Mouse (Mus musculus): Measurements from ENCODE around the gene Card19.

Card19 gene

DNA sequence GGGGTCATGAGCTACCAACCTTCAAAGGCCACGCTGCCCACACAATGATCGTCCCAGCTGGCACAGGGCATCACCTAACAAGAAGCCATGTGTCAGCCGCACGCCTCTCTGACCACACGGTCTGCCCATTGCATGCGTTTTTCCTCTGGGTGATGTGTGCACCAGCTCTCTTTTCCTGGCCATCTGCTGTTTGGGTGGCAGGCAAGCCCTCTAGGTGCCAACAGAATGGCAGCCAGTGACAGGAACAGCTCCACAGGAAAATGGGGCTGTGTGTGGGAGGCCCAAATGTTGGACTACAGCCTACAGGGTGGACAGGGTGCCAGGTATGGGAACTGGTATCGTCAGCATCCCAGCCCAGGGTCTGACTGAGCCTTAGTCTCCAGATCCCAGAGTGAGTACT, 43.5 kb downstream of the Card19 start:
- DNase-seq (ENCODE audit: low read depth, low spot score): no peak

DNA sequence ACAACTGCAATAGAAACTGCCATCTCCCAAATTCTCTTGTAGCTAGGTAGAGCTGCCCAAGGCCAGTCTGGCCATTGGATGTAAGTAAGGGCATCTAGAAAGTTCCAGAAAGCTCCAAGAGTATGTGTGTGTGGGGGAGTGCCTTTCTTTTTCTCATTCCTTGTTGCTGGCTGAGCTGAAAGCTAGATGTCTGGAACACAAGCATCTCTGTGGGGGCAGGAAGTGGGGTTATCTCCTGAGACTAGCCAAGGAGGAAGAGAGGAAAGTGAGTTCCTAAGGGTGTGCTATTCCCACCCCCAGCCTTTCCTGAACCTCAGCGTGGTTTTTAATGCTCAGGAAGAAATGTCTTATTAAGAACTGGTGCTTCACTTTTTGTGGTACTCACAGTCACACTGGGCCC, 44.1 kb downstream of the Card19 start:
- DNase-seq (ENCODE audit: low read depth, low spot score): no peak

DNA sequence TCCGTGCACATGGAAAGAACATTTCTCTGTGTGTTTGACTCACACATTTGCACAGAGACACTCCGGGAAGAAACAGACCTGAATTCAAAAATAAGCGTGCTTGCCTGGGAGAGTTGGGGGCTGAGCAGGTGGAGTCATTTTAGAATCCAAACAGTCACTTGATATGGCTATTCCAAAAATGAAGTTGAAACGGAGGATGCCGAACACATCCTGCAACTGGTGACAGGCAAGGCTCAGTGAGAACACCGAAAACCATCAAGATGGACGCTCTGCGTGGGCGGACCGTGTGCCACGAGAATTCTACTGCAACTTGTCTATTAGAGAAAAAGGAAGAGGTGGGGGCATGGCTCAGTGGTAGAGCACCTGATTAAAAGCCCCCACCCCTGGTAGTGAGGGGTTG, 45.2 kb downstream of the Card19 start:
- DNase-seq (ENCODE audit: low read depth, low spot score): no peak

DNA sequence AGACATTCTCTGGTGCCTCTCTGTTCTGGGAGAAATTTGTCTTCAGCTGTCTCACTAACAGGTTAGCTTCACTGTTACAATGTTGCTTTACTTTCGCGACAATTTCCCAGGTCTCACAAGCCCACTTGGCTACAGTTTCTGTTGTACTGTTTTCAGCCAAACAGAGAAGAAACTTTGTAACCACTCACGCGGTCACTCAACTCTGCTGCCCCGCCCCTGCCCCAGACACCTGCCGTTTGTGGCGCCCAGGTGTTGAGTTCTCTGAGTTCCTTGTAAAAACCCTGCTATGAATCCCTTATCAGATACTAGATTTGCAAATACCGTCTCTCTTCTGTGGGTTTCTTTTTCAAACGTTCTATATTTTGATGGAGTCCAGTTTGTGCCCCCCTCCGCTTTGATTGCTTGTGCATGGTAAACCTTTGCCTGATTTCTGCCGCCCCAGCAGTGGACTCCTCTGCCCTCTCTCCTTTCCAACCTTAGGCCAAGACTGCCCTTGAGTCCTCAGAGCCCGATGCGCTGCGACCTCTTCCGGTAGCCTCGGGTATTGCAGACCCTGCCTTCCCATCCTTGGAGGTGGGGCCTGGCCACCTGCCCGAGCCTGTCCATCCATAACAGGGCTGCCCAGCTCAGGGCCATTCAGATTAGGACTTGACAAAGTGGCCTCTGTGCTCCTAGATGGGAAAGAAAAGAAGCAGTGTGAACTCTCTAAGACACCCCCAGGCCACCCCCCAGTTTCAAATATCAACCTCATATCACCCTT, 46.2 kb downstream of the Card19 start:
- peak; percentile 73 for DNase-seq (ENCODE audit: low read depth, low spot score)

DNA sequence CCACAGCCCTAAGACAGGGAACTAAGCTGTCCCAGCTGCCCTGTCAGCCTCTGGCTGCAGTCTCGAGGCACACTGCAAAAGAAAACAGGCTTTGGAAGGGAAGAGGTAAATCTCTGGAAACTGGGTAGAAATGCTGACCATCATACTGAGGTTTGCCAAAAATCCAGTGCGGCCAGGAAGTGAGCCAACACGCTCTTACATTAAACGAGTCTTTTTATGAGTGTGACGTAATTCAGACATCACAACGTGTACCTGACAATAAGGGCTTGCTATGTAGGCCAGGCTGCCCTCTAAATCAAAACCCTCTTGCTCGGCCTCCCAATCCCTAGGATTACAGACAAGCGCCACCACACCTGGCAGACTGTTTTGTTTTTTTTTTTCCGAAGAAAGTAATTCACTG, 48.8 kb downstream of the Card19 start:
- DNase-seq (ENCODE audit: low read depth, low spot score): no peak

DNA sequence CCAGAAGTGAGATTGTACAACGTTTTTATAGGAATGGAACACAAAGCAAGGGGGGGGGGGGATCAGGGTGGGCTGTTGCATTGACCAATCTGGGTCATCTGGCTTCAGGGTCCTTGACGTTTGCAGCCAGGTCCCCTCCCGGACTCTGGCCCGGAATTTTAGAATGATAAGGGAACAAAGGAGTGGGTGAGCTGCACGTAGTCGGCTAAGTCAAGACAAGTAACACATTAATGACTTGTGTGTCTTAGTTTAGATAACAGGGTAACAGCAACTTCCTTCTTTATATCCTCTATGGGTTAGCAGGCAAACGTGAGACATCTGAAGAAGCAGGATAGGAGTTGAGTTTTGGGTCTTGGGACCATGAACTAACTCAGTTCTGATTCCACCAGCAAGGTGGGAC, 52.2 kb downstream of the Card19 start:
- DNase-seq (ENCODE audit: low read depth, low spot score): no peak

DNA sequence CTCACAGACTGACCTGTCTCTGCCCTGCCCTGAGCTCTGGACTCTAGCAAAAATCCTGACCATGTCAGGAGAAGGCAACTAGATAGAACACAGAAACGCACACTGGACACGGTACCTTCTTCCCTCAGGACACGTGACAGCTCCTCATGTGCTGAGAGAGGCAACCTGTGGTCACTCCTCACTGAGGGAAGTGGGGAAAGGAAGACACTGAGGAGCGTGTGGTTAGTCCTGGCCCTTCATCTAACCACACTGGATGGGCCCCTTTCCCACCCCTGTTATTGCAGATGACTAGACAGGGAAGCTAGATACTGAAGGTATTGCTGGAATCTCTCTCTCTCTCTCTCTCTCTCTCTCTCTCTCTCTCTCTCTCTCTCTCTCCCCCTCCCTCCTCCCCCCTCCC, 53.1 kb downstream of the Card19 start:
- DNase-seq (ENCODE audit: low read depth, low spot score): no peak

DNA sequence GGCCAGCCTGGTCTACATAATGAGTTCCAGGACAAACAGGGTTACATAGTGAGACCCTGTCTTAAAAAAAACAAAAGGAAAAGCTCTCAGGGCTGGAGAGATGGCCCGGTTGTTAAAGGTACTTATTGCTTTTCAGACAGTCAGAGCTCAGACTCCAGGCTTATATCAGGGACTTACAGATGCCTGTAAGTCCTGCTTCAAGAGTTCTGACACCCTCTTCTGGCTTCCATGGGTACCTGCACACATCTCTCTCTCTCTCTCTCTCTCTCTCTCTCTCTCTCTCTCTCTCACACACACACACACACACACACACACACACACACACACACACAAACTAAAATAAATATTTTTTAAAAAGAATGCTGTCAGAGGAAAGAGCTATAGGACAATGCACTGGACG, 54.6 kb downstream of the Card19 start:
- no peak for DNase-seq (ENCODE audit: low read depth, low spot score)

DNA sequence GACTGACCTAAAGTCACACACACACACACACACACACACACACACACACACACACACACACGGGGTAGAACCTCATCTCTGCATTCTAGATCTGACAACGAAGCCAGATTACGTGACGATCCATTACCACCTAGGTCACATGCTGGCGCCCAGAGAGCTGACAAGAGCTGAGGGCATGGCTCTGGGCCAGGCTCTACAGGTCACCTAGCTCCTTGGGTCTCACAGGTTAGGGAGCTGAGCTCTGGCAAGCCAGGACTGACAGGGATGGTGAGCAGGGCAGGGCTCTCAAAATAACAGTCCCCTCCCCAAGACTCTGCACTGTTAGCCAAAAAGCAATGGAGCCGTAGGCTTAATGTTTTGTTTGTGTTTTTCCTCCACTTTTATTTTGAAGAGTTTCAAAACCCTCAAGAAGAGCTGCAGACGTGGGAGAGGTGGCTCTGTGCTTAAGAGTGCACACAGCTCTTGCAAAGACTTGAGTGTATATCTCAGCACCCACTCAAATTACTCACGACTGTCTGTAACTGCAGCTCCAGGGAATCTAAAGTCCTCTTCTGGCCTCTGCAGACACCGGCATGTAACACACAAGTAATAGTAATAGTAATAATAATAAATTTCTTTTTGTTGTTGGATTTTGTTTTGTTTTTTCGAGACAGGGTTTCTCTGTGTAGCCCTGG, 57.7 kb downstream of the Card19 start:
- DNase-seq (ENCODE audit: low read depth, low spot score): no peak

DNA sequence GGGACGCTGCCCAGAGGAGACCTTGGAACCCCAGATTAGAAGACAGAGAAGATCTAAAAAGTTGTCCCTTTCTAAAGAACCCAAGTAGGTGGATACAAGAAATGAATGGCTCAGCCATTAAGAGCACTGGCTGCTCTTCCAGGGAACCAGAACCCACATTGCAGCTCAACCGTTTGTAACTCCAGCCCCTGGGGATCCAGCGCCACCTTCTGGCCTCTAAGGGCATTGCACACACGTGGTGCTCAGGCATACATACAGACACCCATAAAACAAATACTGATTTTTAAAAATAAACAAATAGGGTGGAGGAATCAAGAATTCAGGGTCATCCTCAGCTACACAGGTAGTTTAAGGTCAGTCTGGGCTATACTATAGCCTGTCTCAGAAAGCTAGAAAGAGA, 59.2 kb downstream of the Card19 start:
- no peak for DNase-seq (ENCODE audit: low read depth, low spot score)

DNA sequence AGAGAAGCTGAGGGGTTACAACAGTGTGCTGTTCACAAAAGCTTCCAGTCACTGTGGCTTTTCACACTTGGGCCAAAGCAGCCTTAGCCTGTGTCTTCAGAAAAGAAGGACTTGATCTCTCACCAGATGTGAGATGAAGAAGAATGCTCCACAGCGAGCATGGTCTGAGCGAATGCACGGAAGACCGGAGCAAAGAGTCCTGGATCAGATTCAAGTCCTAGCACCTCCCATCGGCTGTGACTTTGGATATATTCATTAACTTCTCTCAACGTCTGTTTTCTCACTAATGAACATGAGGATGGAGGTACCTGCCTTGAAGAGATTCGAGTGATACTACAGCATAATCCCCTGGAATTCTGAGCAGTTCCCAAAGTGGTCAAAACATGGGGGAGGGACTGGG, 61.2 kb downstream of the Card19 start:
- DNase-seq (ENCODE audit: low read depth, low spot score): no peak

DNA sequence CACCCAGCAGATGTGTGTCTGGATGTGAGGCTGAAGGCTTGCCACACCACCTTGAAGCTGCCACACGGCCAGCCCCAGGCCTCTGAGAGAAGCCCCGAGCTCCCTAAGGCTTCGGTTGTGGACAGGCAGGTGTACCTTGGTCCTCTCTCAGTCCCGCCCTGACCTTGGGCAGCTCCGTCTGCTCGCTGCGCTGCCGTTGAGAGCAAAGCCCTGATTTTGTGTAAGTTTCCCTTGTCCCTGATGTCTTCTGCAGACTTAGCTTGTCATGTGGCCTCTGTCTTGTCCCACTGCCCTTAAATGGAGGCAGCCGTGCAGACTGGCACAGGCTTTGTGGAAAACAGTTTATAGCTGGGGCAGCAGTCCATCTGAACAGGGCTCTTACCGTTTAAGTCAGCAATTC, 61.8 kb downstream of the Card19 start:
- DNase-seq (ENCODE audit: low read depth, low spot score): no peak
